Mouse (Mus musculus): Measurements from ENCODE around the gene Trip4. TPM values are rescaled to one million over a fixed set of nuclear protein-coding genes. Genes with fewer than 3 reads are reported as not detected.

Gene Trip4
- polyA plus RNA-seq, 1 experiment from 2014 or later, result 10.9 TPM

Other genes starting within 250 kb of the Trip4 start
- gene Oaz2, start 240.8 kb downstream of the Trip4 start, polyA plus RNA-seq (2015; fragmentation: Nextera tagmentation; extraction: Ambion mirVana), result 48.8 and 51.7 TPM in 2 replicates
- gene Zfp609, start 81.2 kb downstream of the Trip4 start, polyA plus RNA-seq (2015; fragmentation: Nextera tagmentation; extraction: Ambion mirVana), result 1.6 and 2.0 TPM in 2 replicates
- 77.9 and 88.8 TPM in 2 replicates for gene Pclaf, start 18.6 kb downstream of the Trip4 start, polyA plus RNA-seq (2015; fragmentation: Nextera tagmentation; extraction: Ambion mirVana)
- 3.1 and 3.7 TPM in 2 replicates for gene Csnk1g1, start 130 bp upstream of the Trip4 start, polyA plus RNA-seq (2015; fragmentation: Nextera tagmentation; extraction: Ambion mirVana)
- gene Ppib, start 151.4 kb upstream of the Trip4 start, polyA plus RNA-seq (2015; fragmentation: Nextera tagmentation; extraction: Ambion mirVana), result 384 and 391 TPM in 2 replicates
- 34.9 and 36.4 TPM in 2 replicates for gene Snx22, start 160.9 kb upstream of the Trip4 start, polyA plus RNA-seq (2015; fragmentation: Nextera tagmentation; extraction: Ambion mirVana)
- 62.7 and 64.8 TPM in 2 replicates for gene Snx1, start 217.8 kb upstream of the Trip4 start, polyA plus RNA-seq (2015; fragmentation: Nextera tagmentation; extraction: Ambion mirVana)
- 117 and 132 TPM in 2 replicates for gene Ciao2a, start 217.8 kb upstream of the Trip4 start, polyA plus RNA-seq (2015; fragmentation: Nextera tagmentation; extraction: Ambion mirVana)
- gene Dapk2, start 249.4 kb upstream of the Trip4 start, polyA plus RNA-seq (2015; fragmentation: Nextera tagmentation; extraction: Ambion mirVana), result 31.9 and 33.9 TPM in 2 replicates